Mouse (Mus musculus) neural tube, embryonic 14.5 days (tissue): Measurements from ENCODE around the gene Psen2. TPM values are rescaled to one million over a fixed set of nuclear protein-coding genes. Genes with fewer than 3 reads are reported as not detected.

Experiments
- ATAC-seq: fragments of 200-750 bp; cut with Nextera tagmentation; 2 replicates; pipeline ENCODE4 v1.8.0; 2017; ENCODE audit warnings: low read depth, mild to moderate bottlenecking, moderate TSS enrichment, moderate library complexity
- H3K27ac ChIP-seq: fragments of 300-500 bp; sonication (generic); 2 replicates; pipeline ENCODE4 v1.5.1; 2014; ENCODE audit warnings: low read depth, mild to moderate bottlenecking, control low read depth, low read length, moderate library complexity, mixed read lengths
- H3K27me3 ChIP-seq: fragments of 300-500 bp; sonication (generic); 2 replicates; pipeline ENCODE4 v1.6.1; 2014; ENCODE audit warnings: low read length; ENCODE audit not compliant: control insufficient read depth, insufficient read depth
- H3K36me3 ChIP-seq: fragments of 300-500 bp; sonication (generic); 2 replicates; pipeline ENCODE4 v1.6.1; 2014; ENCODE audit warnings: low read length, mixed read lengths; ENCODE audit not compliant: control insufficient read depth, insufficient read depth
- H3K4me1 ChIP-seq: fragments of 300-500 bp; sonication (generic); 2 replicates; pipeline ENCODE4 v1.6.1; 2014; ENCODE audit warnings: low read length; ENCODE audit not compliant: control insufficient read depth, insufficient read depth
- H3K4me2 ChIP-seq: fragments of 300-500 bp; sonication (generic); 2 replicates; pipeline ENCODE4 v1.6.1; 2014; ENCODE audit warnings: mild to moderate bottlenecking, low read depth, low read length, control low read depth
- H3K4me3 ChIP-seq: fragments of 300-500 bp; sonication (generic); 2 replicates; pipeline ENCODE4 v1.5.1; 2014; ENCODE audit warnings: low read depth, low read length, control low read depth, mixed read lengths
- H3K9ac ChIP-seq: fragments of 300-500 bp; sonication (generic); replicated peaks from 2 replicates; pipeline ENCODE4 v1.6.1; 2014; ENCODE audit warnings: low read depth, mild to moderate bottlenecking, control low read depth, low read length, mixed read lengths
- H3K9me3 ChIP-seq: fragments of 300-500 bp; sonication (generic); 2 replicates; pipeline ENCODE4 v1.6.1; 2016; ENCODE audit warnings: low read length; ENCODE audit not compliant: control insufficient read depth
- WGBS: fragments of 180-500 bp; shearing (Covaris S2); extraction: QIAGEN DNeasy Blood & Tissue Kit; methylation state at CpG from one replicate; pipeline ENCODE4 v1.1.7; 2014; 5-methylcytosine and 5-hydroxymethylcytosine counted together
- polyA plus RNA-seq: library from polyadenylated mRNA; unstranded; fragments of >200 nt; fragmentation: Nextera tagmentation; extraction: Ambion mirVana; gene quantifications from 2 replicates; pipeline ENCODE4 v1.2.1, GENCODE M21; 2014

Psen2 gene
- polyA plus RNA-seq: 14.1 and 16.3 TPM in 2 replicates

DNA sequence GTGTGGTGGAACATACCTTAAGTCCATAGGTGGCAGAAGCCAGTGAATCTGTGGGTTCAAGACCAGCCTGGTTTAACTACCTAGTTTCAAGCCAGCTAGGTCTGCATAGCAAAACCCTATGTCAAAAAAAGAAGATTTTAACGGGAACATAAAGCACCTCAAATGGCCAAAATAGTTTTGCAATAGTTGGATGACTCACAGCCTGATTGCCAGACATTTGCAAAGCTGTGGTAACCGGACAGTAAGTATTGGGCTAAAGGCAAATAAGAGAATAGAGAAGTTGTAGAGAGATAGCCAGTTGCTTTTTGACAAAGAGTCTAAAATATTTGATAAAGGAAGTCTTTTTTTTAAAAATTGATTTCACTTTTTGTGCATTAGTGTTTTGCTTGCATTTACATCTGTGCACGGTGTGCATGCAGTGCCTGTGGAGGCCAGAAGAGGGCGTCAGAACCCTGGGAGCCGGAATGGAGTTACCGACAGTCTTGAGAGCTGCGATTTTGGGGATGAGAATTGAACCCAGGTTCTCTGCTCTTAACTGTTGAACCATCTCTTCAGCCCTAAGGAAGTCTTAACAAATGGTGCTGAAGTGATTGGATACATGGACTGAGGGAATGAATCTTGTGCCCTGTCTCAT is at the start of gene Psen2:
TSS of gene Psen2 (minus strand) at position 75 of the 634 bp plus-strand sequence.
- Histone ChIP-seq H3K4me3 (no peak within 1 kb of the TSS), H3K27me3 (no peaks in the 10 kb centered on the region), H3K36me3 (no peaks in the 10 kb centered on the region), H3K4me2 (no peak within 1 kb of the TSS), H3K9me3 (no peaks in the 10 kb centered on the region), H3K9ac (no peak within 1 kb of the TSS), H3K4me1 (no peaks in the 10 kb centered on the region), H3K27ac (no peak within 1 kb of the TSS)
- ATAC-seq: no peak
- WGBS: 25% methylated on average over 7 of the region's 7 CpGs

DNA sequence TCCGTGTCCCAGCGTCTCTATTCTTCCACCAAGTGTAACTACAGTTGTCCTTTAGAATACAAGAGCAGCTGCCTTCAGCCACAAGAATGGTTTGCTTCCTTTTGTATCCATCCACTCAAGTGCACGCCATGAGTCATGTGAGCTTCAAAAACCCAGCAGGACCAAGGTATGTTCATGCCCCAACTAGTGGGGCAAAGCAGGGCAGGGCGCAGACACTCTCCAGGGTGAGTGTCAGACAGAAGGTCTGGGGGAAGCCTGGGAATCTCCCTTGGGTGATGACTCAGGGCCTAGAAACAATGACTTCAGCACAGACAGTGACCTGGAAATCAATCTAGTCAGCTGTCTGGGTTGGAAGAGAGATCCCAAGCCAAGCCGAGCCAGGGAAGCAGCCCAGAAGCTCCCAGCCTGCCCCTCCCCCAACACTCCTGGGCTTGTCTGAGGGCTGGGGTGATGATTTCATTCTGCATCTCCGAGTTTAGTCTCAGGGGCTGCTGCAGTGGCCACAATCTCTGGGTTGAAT is 49.6 kb upstream of the Psen2 start:
- H3K4me1 ChIP-seq: peaks cover 11% of the 10 kb centered on the region; the same call in 1 of the 2 replicates
- H3K27ac ChIP-seq: peak overlapping the region; percentile 58; the same call in 1 of the 2 replicates
- no peak overlapping the region for H3K9ac ChIP-seq
- WGBS: 11% methylated on average over 6 of the region's 6 CpGs
- H3K27me3 ChIP-seq: no peaks in the 10 kb centered on the region
- peak overlapping the region; percentile 35; the same call in 1 of the 2 replicates for H3K4me2 ChIP-seq
- no peaks in the 10 kb centered on the region for H3K9me3 ChIP-seq
- H3K36me3 ChIP-seq: no peaks in the 10 kb centered on the region
- ATAC-seq: peak; percentile 80
- no peak overlapping the region for H3K4me3 ChIP-seq

DNA sequence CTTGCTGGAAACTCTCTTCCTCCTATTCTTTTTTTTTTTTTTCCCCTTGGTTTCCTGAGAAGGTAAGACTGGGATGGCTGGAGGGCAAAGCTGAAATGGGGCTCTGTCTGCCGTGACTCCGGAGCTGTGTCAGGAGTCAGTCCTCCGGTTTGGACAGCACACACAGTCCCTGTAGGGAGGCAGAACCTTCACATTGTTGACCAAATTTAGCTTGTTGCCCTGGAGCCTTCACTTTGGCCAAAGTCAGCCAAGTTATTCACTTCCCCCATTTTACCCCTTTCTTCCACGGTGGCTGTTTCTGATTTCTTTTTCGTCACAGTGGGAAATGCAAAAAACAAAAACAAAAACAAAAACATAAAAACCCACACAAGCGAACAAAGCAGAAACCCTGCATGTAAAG is 49.0 kb upstream of the Psen2 start:
- ATAC-seq: no peak
- Histone ChIP-seq H3K27me3 (no peaks in the 10 kb centered on the region), H3K4me2 (0 out of 2 replicates have a peak overlapping the region, but pooled peaks have one; percentile 35), H3K4me3 (no peak overlapping the region), H3K9ac (no peak overlapping the region), H3K36me3 (no peaks in the 10 kb centered on the region), H3K27ac (peak overlapping the region; percentile 58; the same call in 1 of the 2 replicates), H3K9me3 (no peaks in the 10 kb centered on the region), H3K4me1 (peaks cover 11% of the 10 kb centered on the region; the same call in 1 of the 2 replicates)
- WGBS: 24% methylated on average over 6 of the region's 6 CpGs

DNA sequence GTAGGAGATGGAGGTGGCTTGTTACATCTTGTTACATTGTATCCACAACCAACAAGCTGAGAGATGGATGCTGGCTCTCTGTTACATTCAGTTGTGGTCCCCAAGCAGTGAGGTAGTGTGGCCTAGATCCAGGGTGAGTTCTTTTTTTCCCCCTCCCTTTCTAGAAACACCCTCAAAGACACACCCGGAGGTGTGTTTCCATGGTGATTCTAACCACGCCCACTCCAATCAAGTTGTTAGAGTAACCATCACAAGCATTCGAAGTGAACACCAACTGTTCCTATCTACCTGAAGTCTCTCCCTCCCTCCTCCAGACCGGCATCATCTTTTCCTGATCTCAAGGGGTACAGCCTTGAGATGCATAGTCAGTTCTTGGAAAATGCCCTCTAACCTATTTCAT is 45.7 kb upstream of the Psen2 start:
- Histone ChIP-seq H3K27me3 (no peaks in the 10 kb centered on the region), H3K27ac (no peak overlapping the region), H3K4me3 (no peak overlapping the region), H3K9ac (no peak overlapping the region), H3K36me3 (no peaks in the 10 kb centered on the region), H3K9me3 (no peaks in the 10 kb centered on the region), H3K4me2 (no peak overlapping the region), H3K4me1 (peaks cover 11% of the 10 kb centered on the region; the same call in 1 of the 2 replicates)
- ATAC-seq: no peak
- WGBS: 56% methylated on average over 4 of the region's 4 CpGs

DNA sequence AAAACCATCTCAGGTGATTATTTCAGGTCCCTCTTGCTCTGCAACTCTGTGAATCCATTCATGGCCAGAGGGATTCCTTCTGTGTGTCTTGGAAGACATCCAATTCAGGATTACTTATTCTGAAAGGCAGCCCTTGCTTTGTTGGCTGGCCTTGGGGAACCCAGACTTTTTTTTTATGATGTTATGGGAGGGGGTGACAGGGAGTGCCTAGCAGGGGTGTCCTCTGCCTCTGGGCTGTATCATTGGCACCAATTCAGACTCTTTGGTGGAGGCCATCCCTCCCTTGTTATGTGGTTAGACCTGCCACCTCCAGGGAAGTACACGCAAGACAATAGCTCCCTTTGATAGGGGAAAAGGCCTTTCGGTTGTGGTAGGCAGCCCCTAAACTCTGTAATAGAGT is 44.4 kb upstream of the Psen2 start:
- H3K4me1 ChIP-seq: peaks cover 6% of the 10 kb centered on the region; the same call in 1 of the 2 replicates
- WGBS: 43% methylated on average over 2 of the region's 2 CpGs
- no peak overlapping the region for H3K4me3 ChIP-seq
- no peaks in the 10 kb centered on the region for H3K27me3 ChIP-seq
- H3K36me3 ChIP-seq: no peaks in the 10 kb centered on the region
- no peak for ATAC-seq
- H3K9ac ChIP-seq: no peak overlapping the region
- no peaks in the 10 kb centered on the region for H3K9me3 ChIP-seq
- H3K4me2 ChIP-seq: no peak overlapping the region
- no peak overlapping the region for H3K27ac ChIP-seq

DNA sequence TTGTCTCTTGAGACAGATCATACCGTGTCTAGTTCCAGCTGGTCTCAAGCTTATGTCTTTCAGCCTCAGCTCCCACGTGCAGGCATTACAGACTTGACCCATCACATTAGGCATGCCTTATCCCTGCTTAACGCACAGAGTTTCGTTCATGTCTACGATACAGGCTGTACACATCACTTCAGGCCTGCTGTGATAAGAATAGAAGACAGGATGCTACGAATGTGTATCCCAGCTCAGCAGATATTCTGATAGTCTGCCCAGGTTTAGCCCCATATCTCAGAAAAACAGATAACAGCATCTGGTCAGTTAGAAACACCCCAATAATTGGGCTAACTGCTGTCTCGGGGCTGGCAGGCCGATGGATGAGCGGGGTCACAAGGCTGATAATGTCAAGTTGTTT is 43.7 kb upstream of the Psen2 start:
- Histone ChIP-seq H3K9me3 (no peaks in the 10 kb centered on the region), H3K36me3 (no peaks in the 10 kb centered on the region), H3K9ac (no peak overlapping the region), H3K4me2 (no peak overlapping the region), H3K27ac (no peak overlapping the region), H3K4me3 (no peak overlapping the region), H3K27me3 (no peaks in the 10 kb centered on the region), H3K4me1 (no peaks in the 10 kb centered on the region)
- WGBS: 81% methylated on average over 9 of the region's 9 CpGs
- ATAC-seq: no peak

DNA sequence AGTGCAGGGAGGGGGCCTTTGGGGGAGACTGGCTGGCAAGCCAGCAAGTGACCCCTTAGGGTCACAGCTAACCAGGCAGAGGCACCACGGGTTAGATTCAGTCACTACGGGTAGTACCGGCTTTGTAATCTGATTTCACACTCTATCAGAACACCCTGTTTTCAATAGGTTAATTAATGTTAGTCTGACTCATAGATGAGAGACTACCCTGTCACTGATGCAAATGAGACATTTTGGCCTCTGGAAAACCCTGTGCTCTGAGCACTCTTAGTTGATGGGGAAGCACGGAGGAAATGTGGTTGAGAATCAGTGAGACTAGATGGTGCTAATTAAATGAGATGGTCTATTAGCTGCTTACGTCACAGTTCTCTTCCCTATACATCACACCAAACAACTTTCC is 40.4 kb upstream of the Psen2 start:
- Histone ChIP-seq H3K4me2 (no peak overlapping the region), H3K9ac (no peak overlapping the region), H3K36me3 (no peaks in the 10 kb centered on the region), H3K27me3 (no peaks in the 10 kb centered on the region), H3K4me3 (no peak overlapping the region), H3K4me1 (no peaks in the 10 kb centered on the region), H3K27ac (no peak overlapping the region), H3K9me3 (no peaks in the 10 kb centered on the region)
- 35% methylated on average over 5 of the region's 5 CpGs for WGBS
- 0 out of 2 replicates have a peak, but pooled peaks have one; percentile 17 for ATAC-seq

DNA sequence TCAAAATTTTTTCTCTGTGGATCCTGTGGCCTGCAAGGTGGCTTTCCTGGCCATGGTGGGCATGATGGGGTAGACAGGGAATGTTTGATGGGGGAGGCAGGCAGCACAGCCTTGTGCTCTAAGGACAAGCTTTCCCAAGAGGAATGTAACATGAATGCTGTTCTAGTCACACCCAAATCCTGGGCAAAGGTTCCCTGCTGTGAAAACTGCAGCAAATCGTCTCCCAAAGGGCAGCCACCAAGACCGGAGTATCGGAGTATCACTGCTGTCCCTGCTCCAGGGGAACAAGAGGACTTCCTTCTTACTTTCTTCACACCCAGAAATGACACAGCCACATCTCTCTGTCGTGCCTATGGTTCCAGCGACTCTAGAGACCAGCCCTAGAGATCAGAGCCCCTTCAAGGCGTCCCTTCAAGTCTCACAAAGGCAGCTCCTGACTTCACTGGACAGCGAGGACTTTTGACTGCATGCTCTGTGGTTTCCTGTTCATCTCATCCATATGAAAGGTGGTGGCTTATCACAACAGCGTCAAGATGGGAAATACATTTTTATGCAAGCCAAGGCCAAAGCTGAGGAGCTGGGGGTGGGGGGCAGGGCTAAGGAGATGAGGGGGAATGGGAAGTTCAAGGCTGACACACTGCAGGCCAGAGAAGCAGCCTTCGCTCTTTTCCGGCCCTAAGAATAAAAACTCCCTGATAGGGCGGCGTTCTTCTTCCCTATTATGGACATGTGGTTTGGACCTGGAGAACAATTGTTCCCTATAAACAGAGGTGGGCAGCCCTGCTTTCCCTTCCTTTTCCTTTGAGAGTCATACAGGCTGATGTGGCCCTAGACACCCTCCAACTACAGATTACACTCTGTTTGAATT is 39.2 kb upstream of the Psen2 start:
- H3K9ac ChIP-seq: no peak overlapping the region
- WGBS: 51% methylated on average over 12 of the region's 12 CpGs
- no peaks in the 10 kb centered on the region for H3K27me3 ChIP-seq
- ATAC-seq: no peak
- no peaks in the 10 kb centered on the region for H3K36me3 ChIP-seq
- H3K9me3 ChIP-seq: no peaks in the 10 kb centered on the region
- no peaks in the 10 kb centered on the region for H3K4me1 ChIP-seq
- no peak overlapping the region for H3K4me2 ChIP-seq
- H3K27ac ChIP-seq: no peak overlapping the region
- no peak overlapping the region for H3K4me3 ChIP-seq

DNA sequence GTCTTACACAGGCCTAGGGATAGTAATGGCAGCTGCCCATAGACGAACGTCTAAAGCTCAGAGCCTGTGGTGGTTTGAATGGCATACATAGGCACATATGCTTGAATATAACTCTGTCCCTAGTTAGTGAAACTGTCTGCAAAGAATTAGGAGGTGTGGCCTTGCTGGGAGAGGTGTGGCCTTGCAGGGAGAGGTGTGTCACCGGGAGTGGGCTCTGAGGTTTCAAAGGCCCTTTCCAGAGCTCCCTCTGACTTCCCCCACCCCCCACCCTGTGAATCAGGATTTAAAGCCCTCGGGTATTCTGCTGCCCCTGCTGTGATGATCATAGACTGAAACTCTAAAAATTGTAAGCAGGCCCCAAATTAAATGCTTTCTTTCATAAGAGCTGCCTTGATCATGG is 37.8 kb upstream of the Psen2 start:
- no peak overlapping the region for H3K4me3 ChIP-seq
- WGBS: 49% methylated on average over 4 of the region's 4 CpGs
- H3K27me3 ChIP-seq: no peaks in the 10 kb centered on the region
- no peaks in the 10 kb centered on the region for H3K36me3 ChIP-seq
- ATAC-seq: no peak
- no peak overlapping the region for H3K9ac ChIP-seq
- H3K4me1 ChIP-seq: no peaks in the 10 kb centered on the region
- no peak overlapping the region for H3K27ac ChIP-seq
- no peak overlapping the region for H3K4me2 ChIP-seq
- no peaks in the 10 kb centered on the region for H3K9me3 ChIP-seq
